Mouse (Mus musculus) bone marrow, adult 2 months (tissue): Measurements from ENCODE around the gene Fam209.

Experiments
- CTCF ChIP-seq: fragments of 200-500 bp; IDR thresholded peaks from 2 replicates; pipeline ENCODE4 v1.5.1; 2011; ENCODE audit warnings: low read length, control low read depth; ENCODE audit not compliant: control insufficient read depth, insufficient read depth
- POLR2A ChIP-seq: fragments of 200-500 bp; IDR thresholded peaks from 2 replicates; pipeline ENCODE4 v1.6.1; 2011; ENCODE audit warnings: low read depth, mild to moderate bottlenecking, control low read depth, low read length, borderline replicate concordance; ENCODE audit not compliant: control insufficient read depth

GRCm38 (mm10) chr2:172437371-172437952 lies 34.9 kb upstream of the Fam209 start:
- TF ChIP-seq CTCF = no peak
- no peak for TF ChIP-seq POLR2A
